Mouse (Mus musculus) CD8-positive naive resting alpha-beta T cell, adult 2 months (primary cell): Measurements from ENCODE around the gene Plce1.

Experiments used
- DNase-seq, 2 experiments: peaks; one replicate each; pipeline ENCODE4 v3.0.0; 2022; ENCODE audit warnings: low read depth in 2 of 2, low spot score in 2 of 2

Plce1 gene

GRCm38 (mm10) chr19:38582861-38583260 is 102.0 kb downstream of the Plce1 start:
- DNase-seq: no peak

GRCm38 (mm10) chr19:38587559-38587958 is 106.7 kb downstream of the Plce1 start:
- no peak for DNase-seq

- DNase-seq: no peak
These were observed 108.6 kb downstream of the Plce1 start for GRCm38 (mm10) chr19:38589466-38589865.

- DNase-seq: no peak
These were observed 109.0 kb downstream of the Plce1 start for GRCm38 (mm10) chr19:38589941-38590340.

- no peak for DNase-seq
These were observed 111.8 kb downstream of the Plce1 start for GRCm38 (mm10) chr19:38592566-38593224.

- DNase-seq: no peak
These were observed 112.5 kb downstream of the Plce1 start for GRCm38 (mm10) chr19:38593225-38593897.

- DNase-seq: no peak
These were observed 115.2 kb downstream of the Plce1 start for GRCm38 (mm10) chr19:38596096-38596495.

GRCm38 (mm10) chr19:38597392-38597791 is 116.5 kb downstream of the Plce1 start:
- no peak for DNase-seq

GRCm38 (mm10) chr19:38599001-38599400 is 118.1 kb downstream of the Plce1 start:
- no peak for DNase-seq

- no peak for DNase-seq
These were observed 120.2 kb downstream of the Plce1 start for GRCm38 (mm10) chr19:38601127-38601526.

- no peak for DNase-seq
These were observed 121.9 kb downstream of the Plce1 start for GRCm38 (mm10) chr19:38602811-38603210.

- DNase-seq: no peak
These were observed 126.3 kb downstream of the Plce1 start for GRCm38 (mm10) chr19:38607236-38607635.

- DNase-seq: no peak
These were observed 128.2 kb downstream of the Plce1 start for GRCm38 (mm10) chr19:38608951-38609654.

GRCm38 (mm10) chr19:38610291-38610690 is 129.4 kb downstream of the Plce1 start:
- DNase-seq: no peak

- DNase-seq: no peak
These were observed 129.9 kb downstream of the Plce1 start for GRCm38 (mm10) chr19:38610809-38611208.

- DNase-seq: no peak
These were observed 133.3 kb downstream of the Plce1 start for GRCm38 (mm10) chr19:38614067-38614675.

- DNase-seq: no peak
These were observed 134.4 kb downstream of the Plce1 start for GRCm38 (mm10) chr19:38615356-38615755.

- no peak for DNase-seq
These were observed 139.2 kb downstream of the Plce1 start for GRCm38 (mm10) chr19:38620134-38620533.

GRCm38 (mm10) chr19:38621546-38621945 is 140.6 kb downstream of the Plce1 start:
- no peak for DNase-seq

- no peak for DNase-seq
These were observed 145.5 kb downstream of the Plce1 start for GRCm38 (mm10) chr19:38626246-38627015.
